Mouse (Mus musculus): ENCODE data around the gene Larp4b. TPM values are rescaled to one million over a fixed set of nuclear protein-coding genes. Genes with fewer than 3 reads are reported as not detected.

Gene Larp4b
- polyA plus RNA-seq, 1 experiment: 50.6 TPM

DNA sequence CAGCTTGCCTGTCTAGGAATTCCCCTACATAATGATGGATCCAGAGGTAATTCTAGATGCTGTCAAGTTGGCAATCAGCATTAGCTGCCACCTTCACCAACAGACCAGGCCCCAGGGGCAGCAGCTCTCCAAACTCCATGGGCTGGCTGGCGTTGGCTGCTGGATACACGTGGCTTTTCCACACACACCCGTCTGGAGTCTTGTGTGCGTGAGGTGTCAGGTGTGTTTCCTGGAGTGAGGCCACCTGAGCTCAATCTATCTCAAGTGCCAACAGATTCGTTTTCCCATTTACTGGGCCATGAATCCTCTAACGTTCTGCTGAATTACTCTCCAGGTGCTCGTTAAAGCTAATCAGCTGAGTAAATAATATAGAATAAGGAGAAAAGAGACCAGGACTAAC, 93.5 kb downstream of the Larp4b start:
- TF ChIP-seq GATA1 (IDR thresholded peaks at IDR 0.05; ENCODE audit: low read length): no peak

- TF ChIP-seq GATA1 (IDR thresholded peaks at IDR 0.05; ENCODE audit: low read length): no peak
These were observed 94.2 kb downstream of the Larp4b start for GRCm38 (mm10) chr13:9187566-9188530.

DNA sequence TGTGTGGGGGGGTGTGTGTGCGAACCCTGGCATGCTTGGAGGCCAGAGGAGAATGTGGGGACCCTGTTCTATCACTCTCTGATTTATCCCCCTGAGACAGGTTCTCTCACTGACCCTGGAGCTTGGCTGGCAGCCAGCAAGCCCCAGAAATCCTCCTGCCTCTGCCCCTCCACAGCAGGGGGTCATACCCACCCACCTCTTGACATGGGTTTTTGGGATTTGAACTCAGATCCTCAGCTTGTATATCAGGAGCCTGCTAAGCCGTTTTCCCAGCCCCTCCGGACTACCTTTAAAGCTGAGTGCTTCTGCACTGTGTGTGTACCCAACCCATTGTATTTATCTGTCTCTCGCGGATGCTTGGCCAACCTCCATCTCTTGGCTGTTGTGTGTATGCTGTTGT, 95.8 kb downstream of the Larp4b start:
- no peak for TF ChIP-seq GATA1 (IDR thresholded peaks at IDR 0.05; ENCODE audit: low read length)

DNA sequence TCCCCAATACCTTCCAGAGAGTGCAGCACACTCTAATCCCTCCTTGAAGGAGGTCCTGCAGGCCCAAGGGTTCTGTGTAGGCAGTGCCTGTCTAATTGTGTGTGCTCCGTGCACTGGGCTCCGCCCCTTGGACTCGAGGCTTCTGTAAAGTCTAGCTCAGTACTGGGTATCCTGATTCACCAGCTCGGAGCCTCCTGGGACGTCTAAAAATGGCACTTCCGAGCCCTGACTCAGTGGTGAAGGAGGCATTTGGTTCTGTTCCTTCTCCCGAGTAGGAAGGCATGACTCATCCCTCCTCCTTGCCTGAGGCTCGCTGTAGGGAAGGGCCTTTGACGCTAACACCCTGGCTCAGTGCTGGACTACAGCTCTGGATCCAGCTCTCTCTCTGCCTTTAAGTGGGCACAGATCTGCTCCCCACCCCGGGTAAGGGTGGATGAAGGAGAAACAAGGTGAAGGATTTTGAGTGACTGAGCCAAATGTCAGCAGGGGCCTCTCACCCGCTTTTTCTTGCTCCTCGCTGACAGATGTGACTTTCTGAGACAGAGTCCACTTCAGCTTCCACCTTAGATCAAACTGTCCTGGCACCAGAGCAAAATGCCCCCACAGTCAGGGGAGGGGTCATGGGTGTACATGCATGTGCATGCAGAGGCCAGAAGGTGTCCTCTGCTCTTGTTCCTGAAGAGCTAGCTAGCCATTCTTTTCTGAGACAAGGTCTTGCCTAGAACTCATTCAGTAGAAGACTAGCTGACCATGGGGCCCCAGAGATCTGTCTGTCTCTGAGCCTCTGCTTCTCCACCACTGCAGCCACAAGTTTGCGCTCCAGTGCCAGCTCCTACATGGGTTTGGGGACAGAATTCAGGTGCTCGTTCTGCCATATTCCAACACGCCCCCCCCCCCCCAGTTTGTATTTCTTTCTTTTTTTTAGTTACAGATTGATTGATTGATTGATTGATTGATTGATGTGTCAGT, 97.8 kb downstream of the Larp4b start:
- no peak for TF ChIP-seq GATA1 (IDR thresholded peaks at IDR 0.05; ENCODE audit: low read length)

- no peak for TF ChIP-seq GATA1 (IDR thresholded peaks at IDR 0.05; ENCODE audit: low read length)
These were observed 99.2 kb downstream of the Larp4b start for GRCm38 (mm10) chr13:9192797-9193330.

- no peak for TF ChIP-seq GATA1 (IDR thresholded peaks at IDR 0.05; ENCODE audit: low read length)
These were observed 101.0 kb downstream of the Larp4b start for GRCm38 (mm10) chr13:9194656-9195055.

DNA sequence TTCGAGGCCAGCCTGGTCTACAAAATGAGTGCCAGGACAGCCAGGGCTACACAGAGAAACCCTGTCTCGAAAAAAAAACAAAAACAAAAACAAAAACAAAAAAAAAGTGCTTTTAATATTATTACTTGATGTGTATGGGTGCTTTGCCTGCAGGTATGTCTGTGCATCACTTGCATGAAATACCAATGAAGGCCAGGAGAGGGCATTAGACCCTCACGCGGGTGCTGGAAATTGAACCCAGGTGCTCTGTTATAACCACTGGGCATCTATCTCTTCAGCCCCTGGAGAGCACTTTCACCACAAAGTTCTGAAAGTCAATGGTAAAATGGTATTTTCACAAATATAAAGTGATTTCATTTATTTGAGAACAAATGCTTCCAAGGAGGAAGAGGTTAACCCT, 101.9 kb downstream of the Larp4b start:
- TF ChIP-seq GATA1 (IDR thresholded peaks at IDR 0.05; ENCODE audit: low read length): no peak

- no peak for TF ChIP-seq GATA1 (IDR thresholded peaks at IDR 0.05; ENCODE audit: low read length)
These were observed 104.4 kb downstream of the Larp4b start for GRCm38 (mm10) chr13:9198106-9198505.

DNA sequence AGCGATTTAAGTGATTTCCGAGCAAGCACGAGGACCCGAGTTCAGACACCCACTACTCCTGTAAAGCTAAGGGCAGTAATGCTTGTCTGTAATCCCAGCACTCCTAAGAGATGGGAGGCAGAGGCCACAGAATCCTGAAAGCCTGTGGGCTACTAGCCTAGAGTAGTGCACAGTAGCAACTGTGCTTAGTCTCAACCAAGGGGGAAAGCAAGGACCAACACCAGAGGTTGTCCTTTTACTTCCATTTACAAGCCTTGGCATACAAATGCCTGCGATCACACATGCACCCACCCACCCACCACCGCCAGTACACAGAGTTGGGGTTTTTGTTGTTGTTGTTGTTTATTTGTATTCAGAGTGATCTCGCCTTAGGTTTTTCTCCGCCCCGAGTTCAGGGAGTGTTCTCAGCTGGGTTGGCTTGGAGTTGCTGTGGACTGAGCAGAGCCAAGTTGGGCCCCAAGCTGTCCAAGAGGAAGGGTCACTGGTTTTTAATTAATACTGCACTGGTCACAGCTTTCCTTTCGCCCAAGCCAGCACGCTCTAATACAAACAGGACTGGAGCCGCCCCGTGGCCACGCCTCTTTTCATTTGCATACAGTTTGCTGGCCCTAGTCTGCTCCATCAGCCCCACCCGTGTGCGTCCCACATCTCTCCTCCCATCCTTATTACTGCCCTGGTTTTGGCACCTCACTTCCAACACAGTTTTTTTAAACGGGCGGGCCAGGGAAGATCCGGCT, 105.2 kb downstream of the Larp4b start:
- no peak for TF ChIP-seq GATA1 (IDR thresholded peaks at IDR 0.05; ENCODE audit: low read length)

DNA sequence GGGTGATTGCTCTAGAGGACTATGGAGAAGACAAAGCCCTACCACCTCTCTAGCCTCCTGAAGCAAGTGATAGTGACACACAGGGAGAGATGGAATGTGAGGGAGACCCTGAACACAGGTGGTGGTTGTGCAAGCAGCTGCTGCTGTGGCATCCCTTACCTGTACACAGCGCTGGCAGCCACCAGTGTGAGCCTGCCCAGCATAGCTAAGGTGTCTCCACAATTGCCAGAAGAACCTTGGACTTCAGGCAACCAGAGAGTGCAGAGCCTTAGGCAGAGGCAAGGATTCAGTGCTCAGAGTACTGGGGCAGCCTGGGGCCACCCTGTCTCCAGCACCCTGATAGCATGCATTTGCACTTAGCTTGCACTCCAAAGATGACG, 105.8 kb downstream of the Larp4b start:
- TF ChIP-seq GATA1 (IDR thresholded peaks at IDR 0.05; ENCODE audit: low read length): no peak

DNA sequence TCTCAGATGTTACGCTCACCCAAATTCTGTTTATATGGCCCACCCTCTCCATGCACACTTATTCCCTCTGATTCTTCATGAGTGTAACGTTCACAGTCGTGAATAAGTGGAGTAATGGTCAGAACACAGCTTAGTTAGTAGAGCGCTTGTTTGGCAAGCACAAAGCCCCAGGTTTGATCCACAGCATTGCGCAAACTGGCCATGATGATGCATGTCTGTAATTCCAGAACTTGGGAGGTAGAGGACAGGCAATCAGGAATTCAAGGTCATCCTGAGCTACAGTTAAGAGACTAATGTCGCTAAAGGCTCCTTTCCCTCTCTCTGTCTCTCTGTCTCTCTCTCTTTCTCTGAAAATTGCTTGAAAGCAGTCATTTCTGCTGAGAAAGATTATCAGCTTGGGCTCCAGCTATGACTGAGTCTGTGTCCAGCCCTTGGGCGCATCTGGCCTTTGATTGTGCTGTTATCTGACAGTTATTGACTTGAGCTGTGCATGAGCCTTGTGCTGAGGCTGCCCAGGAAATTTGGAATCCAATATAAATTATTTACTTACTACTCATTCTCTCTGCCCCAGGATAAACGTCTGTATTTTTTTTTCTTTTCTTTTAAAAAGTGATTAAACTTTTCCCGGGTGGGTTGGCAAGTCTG, 129.2 kb downstream of the Larp4b start:
- no peak for TF ChIP-seq GATA1 (IDR thresholded peaks at IDR 0.05; ENCODE audit: low read length)

Other genes with a start within 250 kb of the Larp4b start
- 1.5 and 13.0 TPM in 2 replicates for gene Wdr37, start 222.0 kb upstream of the Larp4b start, polyA plus RNA-seq (2012)
- 15.7 and 21.1 TPM in 2 replicates for gene Idi1, start 208.4 kb upstream of the Larp4b start, polyA plus RNA-seq (2012)
- not detected in 2 replicates for gene Gm9745, start 145.7 kb upstream of the Larp4b start, polyA plus RNA-seq (2012)
- gene Idi2, start 141.0 kb upstream of the Larp4b start, polyA plus RNA-seq (2012): 0.02 and 0.04 TPM in 2 replicates
- 2.1 and 3.6 TPM in 2 replicates for gene Gtpbp4, start 97.8 kb upstream of the Larp4b start, polyA plus RNA-seq (2012)
- not detected in 2 replicates for gene Dip2c, start 182.6 kb downstream of the Larp4b start, polyA plus RNA-seq (2012)